14 mouse cellular contexts compared by ENCODE assay signal in genomic region chr10:122793193-122793592, GRCm38 (mm10).
DNase-seq lines count a peak whose midpoint lies in the region; ATAC-seq and TF ChIP-seq lines count a peak whose summit lies in the region.
"Had no signal": no experiment of that assay in that cellular context is flagged by ENCODE, and none has a peak within 500 bp of the region (broad histone marks: within the 10 kb centered on the region; RNA-seq: fewer than 3 reads in every experiment).

No protein-coding gene starts in this region.

- no peaks in the 10 kb centered on the region for H3K27me3 ChIP-seq in hindbrain, embryonic 16.5 days (replicated peaks; ENCODE audit: control insufficient read depth, insufficient read depth, low read length)
- no peaks in the 10 kb centered on the region for H3K27me3 ChIP-seq in hindbrain, embryonic 13.5 days
- H3K27me3 ChIP-seq in midbrain, embryonic 10.5 days (ENCODE audit: low read depth, poor library complexity, severe bottlenecking) = peaks cover 45% of the 10 kb centered on the region
- 0 out of 2 replicates have a peak, but pooled peaks cover 5% of the 10 kb centered on the region for H3K27me3 ChIP-seq in midbrain, embryonic 14.5 days (ENCODE audit: control insufficient read depth, insufficient read depth, low read length)
- H3K27me3 ChIP-seq in MEL (ENCODE audit: control insufficient read depth in 1 of 2, insufficient read depth in 2 of 2, low read length in 2 of 2) = no peaks in the 10 kb centered on the region
- H3K27me3 ChIP-seq in embryonic facial prominence, embryonic 10.5 days (replicated peaks; ENCODE audit: low read depth, poor library complexity, severe bottlenecking) = no peaks in the 10 kb centered on the region; the same call in none of the 2 replicates
- H3K27me3 ChIP-seq: stomach, embryonic 15.5 days had no signal

- no peak for ATAC-seq in hindbrain, embryonic 16.5 days
- ATAC-seq in hindbrain, embryonic 13.5 days (ENCODE audit: low FRiP score) = no peak
- no peak for ATAC-seq in midbrain, embryonic 14.5 days (ENCODE audit: low FRiP score, low TSS enrichment)

- H3K79me2 ChIP-seq in MEL (ENCODE audit: control insufficient read depth, insufficient read depth, low read length, poor library complexity) = peaks cover 12% of the 10 kb centered on the region

- peaks cover 12% of the 10 kb centered on the region for H3K4me1 ChIP-seq in hindbrain, embryonic 16.5 days (ENCODE audit: control insufficient read depth, insufficient read depth, low read depth, low read length)
- peaks cover 20% of the 10 kb centered on the region for H3K4me1 ChIP-seq in hindbrain, embryonic 13.5 days (replicated peaks)
- peaks cover 36% of the 10 kb centered on the region for H3K4me1 ChIP-seq in midbrain, embryonic 10.5 days
- peaks cover 13% of the 10 kb centered on the region for H3K4me1 ChIP-seq in midbrain, embryonic 14.5 days (ENCODE audit: control insufficient read depth, insufficient read depth, low read length)
- H3K4me1 ChIP-seq in MEL (ENCODE audit: control insufficient read depth in 1 of 2, insufficient read depth in 2 of 2, low read length in 2 of 2) = no peaks in the 10 kb centered on the region
- H3K4me1 ChIP-seq in embryonic facial prominence, embryonic 10.5 days = peaks cover 38% of the 10 kb centered on the region

- TF ChIP-seq CTCF in MEL (IDR thresholded peaks at IDR 0.05 in 2 of 3, conservative IDR thresholded peaks at IDR 0.05 in 1 of 3; ENCODE audit: control insufficient read depth in 1 of 3, insufficient read depth in 1 of 3, low read depth in 2 of 3, low read length in 3 of 3, poor library complexity in 1 of 3, severe bottlenecking in 1 of 3) = no peak

- H3K9me3 ChIP-seq in hindbrain, embryonic 16.5 days (ENCODE audit: control insufficient read depth, low read length) = no peaks in the 10 kb centered on the region
- no peaks in the 10 kb centered on the region for H3K9me3 ChIP-seq in hindbrain, embryonic 13.5 days
- no peaks in the 10 kb centered on the region for H3K9me3 ChIP-seq in midbrain, embryonic 10.5 days (replicated peaks)
- no peaks in the 10 kb centered on the region for H3K9me3 ChIP-seq in midbrain, embryonic 14.5 days (ENCODE audit: control insufficient read depth, low read length)
- no peaks in the 10 kb centered on the region for H3K9me3 ChIP-seq in MEL (replicated peaks; ENCODE audit: insufficient read depth, low read length)
- no peaks in the 10 kb centered on the region for H3K9me3 ChIP-seq in embryonic facial prominence, embryonic 10.5 days
- H3K9me3 ChIP-seq: stomach, embryonic 15.5 days had no signal

- TF ChIP-seq RAD21 in MEL (IDR thresholded peaks at IDR 0.05; ENCODE audit: low read depth, low read length) = no peak

- H3K9ac ChIP-seq in hindbrain, embryonic 16.5 days (ENCODE audit: low read depth, low read length) = peak overlapping the region; percentile 27; the same call in 1 of the 2 replicates
- H3K9ac ChIP-seq in hindbrain, embryonic 13.5 days = no peak overlapping the region
- H3K9ac ChIP-seq in midbrain, embryonic 14.5 days (replicated peaks; ENCODE audit: low read length) = no peak overlapping the region
- peak overlapping the region; percentile 90 for H3K9ac ChIP-seq in MEL (ENCODE audit: control insufficient read depth, low read depth, low read length, poor library complexity, severe bottlenecking)
- H3K9ac ChIP-seq: stomach, embryonic 15.5 days had no signal

- peak overlapping the region; percentile 34; the same call in 1 of the 2 replicates for H3K27ac ChIP-seq in hindbrain, embryonic 16.5 days (ENCODE audit: low read depth, low read length)
- H3K27ac ChIP-seq in hindbrain, embryonic 13.5 days = no peak overlapping the region
- no peak overlapping the region for H3K27ac ChIP-seq in midbrain, embryonic 10.5 days (replicated peaks)
- H3K27ac ChIP-seq in midbrain, embryonic 14.5 days (replicated peaks; ENCODE audit: low read depth, low read length) = no peak overlapping the region
- H3K27ac ChIP-seq in MEL (ENCODE audit: control insufficient read depth, low read depth, low read length) = peak overlapping the region; percentile 87
- no peak overlapping the region; the same call in 1 of the 2 replicates for H3K27ac ChIP-seq in embryonic facial prominence, embryonic 10.5 days (replicated peaks)
- H3K27ac ChIP-seq: gastrocnemius, adult 2 months; heart, adult 2 months; liver, embryonic 14.5 days; stomach, embryonic 15.5 days had no signal

- no peaks in the 10 kb centered on the region for H3K36me3 ChIP-seq in hindbrain, embryonic 16.5 days (ENCODE audit: control insufficient read depth, insufficient read depth, low read length)
- H3K36me3 ChIP-seq in hindbrain, embryonic 13.5 days = no peaks in the 10 kb centered on the region
- no peaks in the 10 kb centered on the region for H3K36me3 ChIP-seq in midbrain, embryonic 10.5 days
- no peaks in the 10 kb centered on the region for H3K36me3 ChIP-seq in midbrain, embryonic 14.5 days (ENCODE audit: control insufficient read depth, insufficient read depth, low read length)
- H3K36me3 ChIP-seq in MEL (ENCODE audit: control insufficient read depth in 1 of 2, insufficient read depth in 2 of 2, low read length in 2 of 2) = peaks cover 0 to 5% of the 10 kb centered on the region in 2 experiments; a peak in 2 of 4 replicates
- H3K36me3 ChIP-seq in embryonic facial prominence, embryonic 10.5 days (replicated peaks) = no peaks in the 10 kb centered on the region
- H3K36me3 ChIP-seq: G1E; stomach, embryonic 15.5 days had no signal

- TF ChIP-seq POLR2A in MEL (IDR thresholded peaks at IDR 0.05; ENCODE audit: control insufficient read depth in 1 of 2, insufficient read depth in 1 of 2, low read depth in 1 of 2, low read length in 2 of 2, poor library complexity in 1 of 2) = no peak

- TF ChIP-seq EP300 in MEL (IDR thresholded peaks at IDR 0.05; ENCODE audit: low read depth in 1 of 2, low read length in 2 of 2) = no peak

- no peak overlapping the region for H3K4me2 ChIP-seq in hindbrain, embryonic 16.5 days (ENCODE audit: low read length)
- H3K4me2 ChIP-seq in hindbrain, embryonic 13.5 days = no peak overlapping the region
- no peak overlapping the region for H3K4me2 ChIP-seq in midbrain, embryonic 14.5 days (ENCODE audit: low read length)

- peak; percentile 31 for DNase-seq in midbrain, embryonic 10.5 days (ENCODE audit: low spot score)
- DNase-seq in midbrain, embryonic 14.5 days = no peak
- peak; percentile 70 for DNase-seq in MEL (ENCODE audit: low read depth, low spot score)
- DNase-seq in embryonic facial prominence, embryonic 10.5 days (ENCODE audit: low spot score) = peak; percentile 30
- no peak for DNase-seq in gastrocnemius, postnatal 10 days
- DNase-seq: cerebellum, postnatal 25 days; gastrocnemius, adult 2 months; heart, adult 2 months; right cerebral cortex, postnatal 14 days had no signal

- no peak overlapping the region for H3K4me3 ChIP-seq in hindbrain, embryonic 16.5 days (ENCODE audit: low read length)
- no peak overlapping the region for H3K4me3 ChIP-seq in hindbrain, embryonic 13.5 days
- H3K4me3 ChIP-seq in midbrain, embryonic 10.5 days = no peak overlapping the region
- no peak overlapping the region for H3K4me3 ChIP-seq in midbrain, embryonic 14.5 days (replicated peaks; ENCODE audit: low read depth, low read length)
- H3K4me3 ChIP-seq in MEL (ENCODE audit: control insufficient read depth in 1 of 2, insufficient read depth in 1 of 2, low read depth in 2 of 2, low read length in 2 of 2) = peak overlapping the region; percentile 64 to 85
- no peak overlapping the region for H3K4me3 ChIP-seq in embryonic facial prominence, embryonic 10.5 days
- H3K4me3 ChIP-seq: gastrocnemius, adult 2 months; heart, adult 2 months; stomach, embryonic 15.5 days had no signal

- WGBS in hindbrain, embryonic 16.5 days = 26% methylated on average over 11 of the region's 11 CpGs
- 25% methylated on average over 11 of the region's 11 CpGs for WGBS in hindbrain, embryonic 13.5 days
- WGBS in midbrain, embryonic 10.5 days = 25% methylated on average over 11 of the region's 11 CpGs
- 25% methylated on average over 11 of the region's 11 CpGs for WGBS in midbrain, embryonic 14.5 days
- 33% methylated on average over 11 of the region's 11 CpGs for WGBS in embryonic facial prominence, embryonic 10.5 days

TF ChIP-seq in MEL, 35 proteins besides CTCF, POLR2A, EP300 and RAD21:
- TF ChIP-seq NRF1 (IDR thresholded peaks at IDR 0.05; ENCODE audit: insufficient read depth, low read depth, low read length, poor library complexity, severe bottlenecking) (no peak), TCF12 (IDR thresholded peaks at IDR 0.05; ENCODE audit: low read depth, low read length) (no peak), ETS1 (IDR thresholded peaks at IDR 0.05; ENCODE audit: low read depth, low read length) (no peak), MAZ (IDR thresholded peaks at IDR 0.05; ENCODE audit: low read depth, low read length) (no peak), CHD1 (IDR thresholded peaks at IDR 0.05; ENCODE audit: low read depth, low read length) (0 out of 2 replicates have a peak, but pooled peaks have one; percentile 4), JUND (IDR thresholded peaks at IDR 0.05; ENCODE audit: low read depth, low read length) (no peak), MYB (IDR thresholded peaks at IDR 0.05; ENCODE audit: low read depth, low read length) (no peak), MAX (IDR thresholded peaks at IDR 0.05; ENCODE audit: low read length) (peak; percentile 61; the same call in 1 of the 2 replicates), ZC3H11A (IDR thresholded peaks at IDR 0.05; ENCODE audit: low read depth, low read length) (no peak), GATA1 (IDR thresholded peaks at IDR 0.05; ENCODE audit: low read depth, low read length) (no peak), ELF1 (IDR thresholded peaks at IDR 0.05; ENCODE audit: low read depth, low read length) (no peak), SMC3 (IDR thresholded peaks at IDR 0.05; ENCODE audit: low read depth, low read length) (no peak), KAT2A (conservative IDR thresholded peaks at IDR 0.05; ENCODE audit: low read depth, low read length) (no peak), MYC (IDR thresholded peaks at IDR 0.05; ENCODE audit: low read depth, low read length) (peak; percentile 82), USF1 (IDR thresholded peaks at IDR 0.05; ENCODE audit: low read depth, low read length) (no peak), CHD2 (IDR thresholded peaks at IDR 0.05; ENCODE audit: low read length) (no peak), RCOR1 (IDR thresholded peaks at IDR 0.05; ENCODE audit: low read depth, low read length) (no peak), MEF2A (IDR thresholded peaks at IDR 0.05; ENCODE audit: extremely low read depth, insufficient replicate concordance, low read depth, low read length, poor library complexity, severe bottlenecking) (no peak), BHLHE40 (IDR thresholded peaks at IDR 0.05; ENCODE audit: borderline replicate concordance, low read depth, low read length) (no peak), TAL1 (IDR thresholded peaks at IDR 0.05; ENCODE audit: low read length) (no peak)
TF ChIP-seq in MEL: peak in this region for 3.

Comparison
In these comparisons a context has a peak if more than half of its experiments do, and no peak if none do; other contexts are left out.
1. H3K27ac ChIP-seq: peak in hindbrain, embryonic 16.5 days (single experiment) and MEL (single experiment); none in hindbrain, embryonic 13.5 days (single experiment), midbrain, embryonic 10.5 days (single experiment), midbrain, embryonic 14.5 days (single experiment) and embryonic facial prominence, embryonic 10.5 days (single experiment).
2. H3K9ac ChIP-seq: peak in hindbrain, embryonic 16.5 days (single experiment) and MEL (single experiment); none in hindbrain, embryonic 13.5 days (single experiment) and midbrain, embryonic 14.5 days (single experiment).
3. DNase-seq: peak in midbrain, embryonic 10.5 days (single experiment), MEL (single experiment) and embryonic facial prominence, embryonic 10.5 days (single experiment); none in midbrain, embryonic 14.5 days (single experiment) and gastrocnemius, postnatal 10 days (single experiment).
4. H3K4me3 ChIP-seq: peak in MEL (2 of 2); none in hindbrain, embryonic 16.5 days (single experiment), hindbrain, embryonic 13.5 days (single experiment), midbrain, embryonic 10.5 days (single experiment), midbrain, embryonic 14.5 days (single experiment) and embryonic facial prominence, embryonic 10.5 days (single experiment).